Mouse (Mus musculus): Measurements from ENCODE around the gene Zfp428. TPM values are rescaled to one million over a fixed set of nuclear protein-coding genes. Genes with fewer than 3 reads are reported as not detected.

Gene Zfp428
- 2.5 and 3.1 TPM in 2 replicates for polyA plus RNA-seq (2011; ENCODE audit: insufficient read depth, insufficient read length, low replicate concordance, missing spikeins)

- WGBS: under 1% methylated on average over 84 of the region's 84 CpGs
- Histone ChIP-seq H3K4me3 (replicated peaks; ENCODE audit: control insufficient read depth, low read depth, low read length) (peak within 1 kb of the TSS; percentile 85), H3K4me1 (ENCODE audit: control insufficient read depth, insufficient read depth, low read length) (no peaks in the 10 kb centered on the region), H3K27ac (ENCODE audit: control insufficient read depth, insufficient read depth, low read depth, low read length, poor library complexity) (peak within 1 kb of the TSS; percentile 37; the same call in 1 of the 2 replicates)
- TF ChIP-seq POLR2A (IDR thresholded peaks at IDR 0.05; ENCODE audit: borderline replicate concordance, control insufficient read depth, low read depth, low read length) (peak; percentile 68; the same call in 1 of the 2 replicates), CTCF (IDR thresholded peaks at IDR 0.05; ENCODE audit: control insufficient read depth, insufficient read depth, low read length) (no peak)
Observed at GRCm38 (mm10) chr7:24506838-24507725, at the start of gene Zfp428. Gene Zfp428, plus strand, starts transcription at chr7:24507006.

GRCm38 (mm10) chr7:24457726-24458370 is 49.0 kb upstream of the Zfp428 start:
- TF ChIP-seq CTCF (IDR thresholded peaks at IDR 0.05; ENCODE audit: control insufficient read depth, insufficient read depth, low read length) (no peak), POLR2A (IDR thresholded peaks at IDR 0.05; ENCODE audit: borderline replicate concordance, control insufficient read depth, low read depth, low read length) (no peak)
- Histone ChIP-seq H3K27ac (ENCODE audit: control insufficient read depth, insufficient read depth, low read depth, low read length, poor library complexity) (peak overlapping the region; percentile 75), H3K4me1 (ENCODE audit: control insufficient read depth, insufficient read depth, low read length) (peaks cover 11% of the 10 kb centered on the region), H3K4me3 (replicated peaks; ENCODE audit: control insufficient read depth, low read depth, low read length) (no peak overlapping the region)
- WGBS: 5% methylated on average over 10 of the region's 10 CpGs

- H3K4me1 ChIP-seq (ENCODE audit: control insufficient read depth, insufficient read depth, low read length): peaks cover 9% of the 10 kb centered on the region
- 55% methylated on average over 5 of the region's 5 CpGs for WGBS
- TF ChIP-seq CTCF (IDR thresholded peaks at IDR 0.05; ENCODE audit: control insufficient read depth, insufficient read depth, low read length) (no peak), POLR2A (IDR thresholded peaks at IDR 0.05; ENCODE audit: borderline replicate concordance, control insufficient read depth, low read depth, low read length) (no peak)
- peak overlapping the region; percentile 60 for H3K27ac ChIP-seq (ENCODE audit: control insufficient read depth, insufficient read depth, low read depth, low read length, poor library complexity)
- H3K4me3 ChIP-seq (replicated peaks; ENCODE audit: control insufficient read depth, low read depth, low read length): no peak overlapping the region
Observed at GRCm38 (mm10) chr7:24459440-24459839, 47.4 kb upstream of the Zfp428 start.

- Histone ChIP-seq H3K27ac (ENCODE audit: control insufficient read depth, insufficient read depth, low read depth, low read length, poor library complexity) (peak overlapping the region; percentile 85), H3K4me3 (replicated peaks; ENCODE audit: control insufficient read depth, low read depth, low read length) (no peak overlapping the region), H3K4me1 (ENCODE audit: control insufficient read depth, insufficient read depth, low read length) (peaks cover 9% of the 10 kb centered on the region)
- TF ChIP-seq POLR2A (IDR thresholded peaks at IDR 0.05; ENCODE audit: borderline replicate concordance, control insufficient read depth, low read depth, low read length): no peak
- 64% methylated on average over 3 of the region's 3 CpGs for WGBS
Observed at GRCm38 (mm10) chr7:24459843-24460242, 47.0 kb upstream of the Zfp428 start.

- Histone ChIP-seq H3K27ac (ENCODE audit: control insufficient read depth, insufficient read depth, low read depth, low read length, poor library complexity) (peak overlapping the region; percentile 85), H3K4me3 (replicated peaks; ENCODE audit: control insufficient read depth, low read depth, low read length) (peak overlapping the region; percentile 40), H3K4me1 (ENCODE audit: control insufficient read depth, insufficient read depth, low read length) (peaks cover 12% of the 10 kb centered on the region)
- WGBS: 30% methylated on average over 14 of the region's 14 CpGs
- no peak for TF ChIP-seq POLR2A (IDR thresholded peaks at IDR 0.05; ENCODE audit: borderline replicate concordance, control insufficient read depth, low read depth, low read length)
- TF ChIP-seq CTCF (IDR thresholded peaks at IDR 0.05; ENCODE audit: control insufficient read depth, insufficient read depth, low read length): no peak
Observed at GRCm38 (mm10) chr7:24461376-24462051, 45.3 kb upstream of the Zfp428 start.

GRCm38 (mm10) chr7:24462388-24463319 is 44.2 kb upstream of the Zfp428 start, which contains the start of gene Plaur:
Gene Plaur, plus strand, starts transcription at chr7:24462484.
- Histone ChIP-seq H3K4me3 (replicated peaks; ENCODE audit: control insufficient read depth, low read depth, low read length) (peak within 1 kb of the TSS; percentile 87), H3K27ac (ENCODE audit: control insufficient read depth, insufficient read depth, low read depth, low read length, poor library complexity) (peak within 1 kb of the TSS; percentile 90), H3K4me1 (ENCODE audit: control insufficient read depth, insufficient read depth, low read length) (peaks cover 8% of the 10 kb centered on the region)
- TF ChIP-seq POLR2A (IDR thresholded peaks at IDR 0.05; ENCODE audit: borderline replicate concordance, control insufficient read depth, low read depth, low read length) (peak; percentile 90), CTCF (IDR thresholded peaks at IDR 0.05; ENCODE audit: control insufficient read depth, insufficient read depth, low read length) (no peak)
- under 1% methylated on average over 27 of the region's 27 CpGs for WGBS

- Histone ChIP-seq H3K4me3 (replicated peaks; ENCODE audit: control insufficient read depth, low read depth, low read length) (peak overlapping the region; percentile 40), H3K27ac (ENCODE audit: control insufficient read depth, insufficient read depth, low read depth, low read length, poor library complexity) (peak overlapping the region; percentile 38), H3K4me1 (ENCODE audit: control insufficient read depth, insufficient read depth, low read length) (peaks cover 5% of the 10 kb centered on the region)
- TF ChIP-seq POLR2A (IDR thresholded peaks at IDR 0.05; ENCODE audit: borderline replicate concordance, control insufficient read depth, low read depth, low read length): no peak
- TF ChIP-seq CTCF (IDR thresholded peaks at IDR 0.05; ENCODE audit: control insufficient read depth, insufficient read depth, low read length): no peak
- 30% methylated on average over 6 of the region's 6 CpGs for WGBS
Observed at GRCm38 (mm10) chr7:24466835-24467234, 40.0 kb upstream of the Zfp428 start.
